Mouse (Mus musculus) midbrain, embryonic 14.5 days (tissue): ENCODE data around the gene 1110051M20Rik. TPM values are rescaled to one million over a fixed set of nuclear protein-coding genes. Genes with fewer than 3 reads are reported as not detected.
A peak's percentile ranks its signal among the peaks of the same experiment; 100 is the strongest.

Experiments used
- ATAC-seq: fragments of 200-750 bp; cut with Nextera tagmentation; 2 replicates; pipeline ENCODE4 v1.8.0; 2017; ENCODE audit warnings: moderate number of reproducible peaks, moderate library complexity; ENCODE audit not compliant: low FRiP score, low TSS enrichment
- DNase-seq: peaks from one replicate; pipeline ENCODE4 v3.0.0-alpha.2; 2015
- H3K27ac ChIP-seq: fragments of 300-500 bp; sonication (generic); replicated peaks from 2 replicates; pipeline ENCODE4 v1.5.1; 2014; ENCODE audit warnings: mild to moderate bottlenecking, low read depth, low read length, moderate library complexity
- H3K27me3 ChIP-seq: fragments of 300-500 bp; sonication (generic); 2 replicates; pipeline ENCODE4 v1.6.1; 2014; ENCODE audit warnings: low read length, control low read depth, mixed read lengths; ENCODE audit not compliant: control insufficient read depth, insufficient read depth
- H3K36me3 ChIP-seq: fragments of 300-500 bp; sonication (generic); 2 replicates; pipeline ENCODE4 v1.6.1; 2014; ENCODE audit warnings: low read length, control low read depth; ENCODE audit not compliant: control insufficient read depth, insufficient read depth
- H3K4me1 ChIP-seq: fragments of 300-500 bp; sonication (generic); 2 replicates; pipeline ENCODE4 v1.6.1; 2014; ENCODE audit warnings: mild to moderate bottlenecking, antibody characterized with exemption, low read length, control low read depth; ENCODE audit not compliant: control insufficient read depth, insufficient read depth
- H3K4me2 ChIP-seq: fragments of 300-500 bp; sonication (generic); 2 replicates; pipeline ENCODE4 v1.6.1; 2014; ENCODE audit warnings: mild to moderate bottlenecking, low read length, moderate library complexity
- H3K4me3 ChIP-seq: fragments of 300-500 bp; sonication (generic); replicated peaks from 2 replicates; pipeline ENCODE4 v1.5.1; 2014; ENCODE audit warnings: low read depth, low read length
- H3K9ac ChIP-seq: fragments of 300-500 bp; sonication (generic); replicated peaks from 2 replicates; pipeline ENCODE4 v1.6.1; 2014; ENCODE audit warnings: mild to moderate bottlenecking, low read length, moderate library complexity
- H3K9me3 ChIP-seq: fragments of 300-500 bp; sonication (generic); 2 replicates; pipeline ENCODE4 v1.6.1; 2016; ENCODE audit warnings: low read length, control low read depth, mixed read lengths; ENCODE audit not compliant: control insufficient read depth
- WGBS: fragments of 180-500 bp; shearing (Covaris S2); extraction: QIAGEN DNeasy Blood & Tissue Kit; methylation state at CpG from one replicate; pipeline ENCODE4 v1.1.7; 2014; 5-methylcytosine and 5-hydroxymethylcytosine counted together
- polyA plus RNA-seq: library from polyadenylated mRNA; unstranded; fragments of >200 nt; fragmentation: Nextera tagmentation; extraction: Ambion mirVana; gene quantifications from 2 replicates; pipeline ENCODE4 v1.2.1, GENCODE M21; 2014

1110051M20Rik gene
- polyA plus RNA-seq, 1 experiment from 2014 or later: 175 TPM

DNA sequence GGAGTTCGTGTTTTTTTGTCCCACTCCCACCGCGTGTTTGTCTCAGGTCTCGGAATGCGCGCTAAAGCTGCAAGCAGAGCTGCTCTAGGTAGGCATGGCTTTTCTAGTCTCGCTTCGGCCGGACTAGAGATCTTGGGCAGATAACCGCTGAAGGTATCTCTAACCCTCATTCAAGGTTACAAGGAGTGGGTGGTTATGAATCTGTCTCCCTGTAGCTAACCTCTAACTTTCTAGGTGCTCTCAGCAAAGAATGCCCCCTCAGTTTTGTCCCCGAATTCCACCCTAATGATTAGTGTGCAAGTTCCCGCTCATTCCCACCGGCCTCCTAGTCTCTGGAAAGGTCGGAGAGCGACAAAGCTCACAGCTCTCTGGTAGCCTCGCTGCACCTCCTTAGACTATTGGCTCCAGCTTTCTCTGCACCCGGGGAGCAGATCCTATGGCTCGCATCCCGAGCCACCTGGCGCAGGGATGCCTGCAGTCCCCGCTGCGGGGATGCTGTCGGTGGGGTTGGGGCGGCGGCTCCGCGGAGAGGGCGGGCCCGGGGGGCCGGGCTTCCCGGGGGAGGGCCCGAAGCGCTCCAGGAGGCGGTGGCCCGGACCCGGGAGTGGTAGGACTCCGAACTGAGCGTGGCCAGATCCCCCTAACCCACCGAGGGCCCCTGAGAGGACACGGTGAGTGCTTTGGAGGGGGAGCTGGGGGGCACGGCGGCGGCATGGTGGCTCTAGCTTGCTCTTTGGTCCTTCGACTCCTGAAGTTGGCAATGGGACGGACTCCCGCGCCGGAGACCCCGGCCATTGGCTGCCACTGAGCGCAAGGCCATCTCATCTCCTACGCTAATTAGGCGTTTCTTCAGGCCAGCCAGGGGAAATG, 188.0 kb downstream of the 1110051M20Rik start:
- Histone ChIP-seq H3K4me3 (peak overlapping the region; percentile 50), H3K36me3 (no peaks in the 10 kb centered on the region), H3K4me1 (peaks cover 23% of the 10 kb centered on the region), H3K27ac (no peak overlapping the region), H3K9me3 (no peaks in the 10 kb centered on the region), H3K27me3 (peaks cover 10% of the 10 kb centered on the region; the same call in 1 of the 2 replicates), H3K4me2 (peak overlapping the region; percentile 99), H3K9ac (peak overlapping the region; percentile 56)
- DNase-seq (peak; percentile 60), ATAC-seq (peak; percentile 57)
- WGBS: under 1% methylated on average over 52 of the region's 52 CpGs

DNA sequence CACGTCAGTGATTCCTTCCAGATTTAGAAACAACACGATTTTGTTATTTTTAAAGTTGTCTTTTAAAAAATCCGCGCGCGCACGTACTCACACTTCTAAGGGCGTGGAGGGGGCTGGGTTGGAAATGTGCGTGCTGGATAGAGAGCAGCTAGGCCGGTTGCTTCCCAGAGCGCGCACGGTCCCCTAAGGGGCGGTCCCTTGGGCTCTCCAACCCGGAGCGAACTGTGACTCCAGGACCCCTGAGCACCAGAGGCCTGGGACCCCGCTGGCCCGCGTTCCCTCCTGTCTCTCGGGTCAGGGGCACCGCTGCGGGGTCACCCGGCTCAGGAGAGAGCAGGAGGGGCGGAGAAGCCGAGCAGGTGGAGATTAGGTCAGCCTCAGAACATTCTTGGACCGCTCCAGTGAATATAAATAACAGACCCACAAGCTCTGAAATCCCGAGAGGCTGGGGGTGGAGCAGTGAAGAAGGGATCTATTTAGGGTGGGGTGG, 188.8 kb downstream of the 1110051M20Rik start, which contains the start of gene Pacsin3:
TSS of gene Pacsin3 (plus strand) at position 294 of the 490 bp plus-strand sequence.
- Histone ChIP-seq H3K9ac (peak within 1 kb of the TSS; percentile 56), H3K27ac (no peak within 1 kb of the TSS), H3K36me3 (no peaks in the 10 kb centered on the region), H3K4me1 (peaks cover 23% of the 10 kb centered on the region), H3K27me3 (peaks cover 10% of the 10 kb centered on the region; the same call in 1 of the 2 replicates), H3K4me3 (peak within 1 kb of the TSS; percentile 50), H3K9me3 (no peaks in the 10 kb centered on the region), H3K4me2 (peak within 1 kb of the TSS; percentile 99)
- ATAC-seq: peak; percentile 11; the same call in 1 of the 2 replicates
- DNase-seq: peak; percentile 55
- WGBS: 1% methylated on average over 27 of the region's 27 CpGs

DNA sequence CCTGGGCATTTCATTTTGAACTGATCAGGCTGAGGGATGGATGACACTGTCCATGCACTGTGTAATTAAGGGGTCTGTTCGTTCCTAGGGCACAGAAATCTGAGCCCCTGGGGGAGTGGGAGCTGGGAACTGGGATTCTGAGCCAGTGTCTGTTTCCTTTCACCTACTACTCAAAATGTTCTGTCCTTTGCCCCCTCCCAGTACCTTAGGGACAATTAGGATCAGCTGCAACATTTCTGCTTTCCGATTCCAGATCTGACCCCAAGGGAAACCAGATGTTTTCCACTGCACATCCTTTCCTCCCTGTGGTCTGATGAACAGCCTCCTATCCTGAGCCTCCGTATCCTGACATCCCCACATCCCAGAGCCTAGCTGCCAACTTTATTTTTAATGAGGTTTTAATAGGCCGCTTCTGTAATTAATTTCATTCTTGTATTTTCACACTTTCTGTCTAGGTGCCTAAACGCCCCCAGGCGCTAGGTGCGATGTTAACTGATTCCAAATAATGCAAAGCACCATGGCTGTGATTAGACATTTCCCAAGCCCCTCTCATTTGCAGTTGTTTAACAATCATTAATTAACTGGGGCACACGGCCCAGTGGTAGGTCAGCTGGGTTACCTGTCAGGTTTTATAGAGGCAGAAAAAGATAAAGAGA, 189.7 kb downstream of the 1110051M20Rik start:
- Histone ChIP-seq H3K9me3 (no peaks in the 10 kb centered on the region), H3K4me3 (no peak overlapping the region), H3K36me3 (no peaks in the 10 kb centered on the region), H3K27me3 (peaks cover 10% of the 10 kb centered on the region; the same call in 1 of the 2 replicates), H3K4me2 (no peak overlapping the region), H3K9ac (no peak overlapping the region), H3K27ac (no peak overlapping the region), H3K4me1 (peaks cover 23% of the 10 kb centered on the region)
- 32% methylated on average over 8 of the region's 8 CpGs for WGBS
- DNase-seq: peak; percentile 38
- no peak for ATAC-seq

DNA sequence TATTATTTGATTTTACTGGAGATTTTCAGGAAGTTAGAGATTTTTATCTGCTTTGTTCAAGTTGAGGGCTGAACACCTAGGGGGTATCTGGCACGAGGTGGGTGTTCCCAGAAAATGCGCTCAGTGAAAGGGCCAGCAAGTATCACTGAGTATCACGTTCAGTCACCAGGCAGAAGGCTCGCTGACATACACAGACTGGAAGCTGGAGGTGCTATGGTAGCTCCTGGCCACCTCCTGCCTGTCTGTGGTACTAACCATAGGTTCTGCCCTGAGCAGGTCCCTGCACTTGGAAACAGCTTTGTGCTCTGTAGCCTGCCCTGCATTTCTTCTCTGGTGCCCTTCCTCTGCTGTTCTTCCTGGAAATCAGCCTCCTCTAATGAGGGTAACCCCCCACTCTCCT, 192.0 kb downstream of the 1110051M20Rik start:
- Histone ChIP-seq H3K4me1 (peaks cover 21% of the 10 kb centered on the region), H3K36me3 (no peaks in the 10 kb centered on the region), H3K27me3 (0 out of 2 replicates have a peak, but pooled peaks cover 7% of the 10 kb centered on the region), H3K27ac (no peak overlapping the region), H3K9me3 (no peaks in the 10 kb centered on the region), H3K9ac (no peak overlapping the region), H3K4me3 (no peak overlapping the region), H3K4me2 (no peak overlapping the region)
- DNase-seq: no peak
- 59% methylated on average over 4 of the region's 4 CpGs for WGBS
- no peak for ATAC-seq

DNA sequence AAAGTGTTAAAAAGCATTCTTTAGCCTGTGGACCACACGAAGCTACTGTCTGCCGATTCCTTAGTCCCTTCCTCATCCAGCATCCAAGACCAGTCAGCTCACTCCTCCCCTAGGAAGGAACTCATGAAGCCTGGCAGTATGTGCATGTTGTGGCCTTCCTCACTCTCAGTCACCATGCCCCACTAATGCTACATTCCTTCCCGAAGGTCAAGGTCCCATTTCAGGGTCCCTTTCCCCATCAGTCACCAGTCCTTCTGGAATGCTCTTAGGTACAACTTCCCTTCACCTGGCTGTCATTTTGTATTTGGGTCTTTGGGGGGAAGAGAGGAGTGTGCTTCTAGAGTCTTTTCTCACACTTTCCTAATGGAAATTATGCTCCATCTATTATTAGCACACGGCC, 192.5 kb downstream of the 1110051M20Rik start:
- 0 out of 2 replicates have a peak, but pooled peaks cover 6% of the 10 kb centered on the region for H3K27me3 ChIP-seq
- H3K4me1 ChIP-seq: peaks cover 16% of the 10 kb centered on the region
- H3K36me3 ChIP-seq: no peaks in the 10 kb centered on the region
- no peak for DNase-seq
- no peak overlapping the region for H3K4me3 ChIP-seq
- no peak overlapping the region for H3K4me2 ChIP-seq
- WGBS: 82% methylated on average over 4 of the region's 4 CpGs
- ATAC-seq: no peak
- no peak overlapping the region for H3K27ac ChIP-seq
- no peak overlapping the region for H3K9ac ChIP-seq
- no peaks in the 10 kb centered on the region for H3K9me3 ChIP-seq

DNA sequence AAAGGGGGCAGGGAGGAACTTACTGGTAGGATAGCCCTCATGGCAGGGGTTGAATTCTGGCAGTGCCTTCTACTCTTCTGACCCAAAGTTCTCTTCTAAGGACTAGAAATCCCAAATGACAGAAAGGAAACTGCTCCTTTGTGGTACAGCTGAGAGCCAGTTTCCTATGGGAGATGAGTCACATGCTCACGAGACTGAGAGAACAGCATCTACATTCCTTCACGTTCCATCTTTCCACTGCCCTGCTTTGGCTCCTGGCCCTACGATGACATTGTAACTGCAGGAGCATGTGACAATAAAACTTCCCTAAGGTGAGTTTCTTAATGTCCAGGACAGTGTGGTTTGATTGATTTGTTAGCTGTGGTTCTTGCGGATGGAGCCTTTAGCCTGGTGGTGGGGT, 196.1 kb downstream of the 1110051M20Rik start:
- Histone ChIP-seq H3K36me3 (no peaks in the 10 kb centered on the region), H3K27ac (no peak overlapping the region), H3K9me3 (no peaks in the 10 kb centered on the region), H3K4me3 (no peak overlapping the region), H3K4me1 (no peaks in the 10 kb centered on the region), H3K9ac (no peak overlapping the region), H3K4me2 (no peak overlapping the region), H3K27me3 (no peaks in the 10 kb centered on the region)
- no peak for DNase-seq
- no peak for ATAC-seq
- 92% methylated on average over 4 of the region's 4 CpGs for WGBS

DNA sequence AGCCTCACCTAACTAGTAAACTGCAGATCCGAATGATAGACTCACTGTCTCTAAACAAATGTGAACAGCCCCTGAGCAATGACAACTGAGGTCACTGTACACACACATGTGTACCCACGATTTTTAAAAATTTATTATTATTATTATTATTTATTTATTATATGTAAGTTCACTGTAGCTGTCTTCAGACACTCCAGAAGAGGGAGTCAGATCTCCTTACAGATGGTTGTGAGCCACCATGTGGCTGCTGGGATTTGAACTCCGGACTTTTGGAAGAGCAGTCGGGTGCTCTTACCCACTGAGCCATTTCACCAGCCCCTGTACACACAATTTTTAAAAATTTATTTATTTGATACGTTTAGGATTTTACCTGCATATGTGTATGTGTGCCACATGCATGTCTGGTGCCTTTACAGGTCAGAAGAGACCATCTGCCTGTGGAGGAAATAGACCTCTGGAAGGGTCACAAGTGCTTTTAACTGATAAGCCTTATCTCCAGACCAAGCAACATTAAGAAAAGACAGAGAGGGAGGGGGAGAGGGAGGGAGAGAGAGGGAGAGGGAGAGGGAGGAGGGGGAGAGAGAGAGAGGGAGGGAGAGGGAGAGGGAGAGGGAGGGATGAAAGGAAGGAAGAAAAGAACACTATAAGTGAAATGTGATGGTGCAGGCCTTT, 199.8 kb downstream of the 1110051M20Rik start:
- Histone ChIP-seq H3K36me3 (no peaks in the 10 kb centered on the region), H3K4me2 (no peak overlapping the region), H3K9ac (no peak overlapping the region), H3K27me3 (no peaks in the 10 kb centered on the region), H3K27ac (no peak overlapping the region), H3K9me3 (no peaks in the 10 kb centered on the region), H3K4me1 (no peaks in the 10 kb centered on the region), H3K4me3 (no peak overlapping the region)
- no peak for ATAC-seq
- 84% methylated on average over 5 of the region's 5 CpGs for WGBS
- no peak for DNase-seq

DNA sequence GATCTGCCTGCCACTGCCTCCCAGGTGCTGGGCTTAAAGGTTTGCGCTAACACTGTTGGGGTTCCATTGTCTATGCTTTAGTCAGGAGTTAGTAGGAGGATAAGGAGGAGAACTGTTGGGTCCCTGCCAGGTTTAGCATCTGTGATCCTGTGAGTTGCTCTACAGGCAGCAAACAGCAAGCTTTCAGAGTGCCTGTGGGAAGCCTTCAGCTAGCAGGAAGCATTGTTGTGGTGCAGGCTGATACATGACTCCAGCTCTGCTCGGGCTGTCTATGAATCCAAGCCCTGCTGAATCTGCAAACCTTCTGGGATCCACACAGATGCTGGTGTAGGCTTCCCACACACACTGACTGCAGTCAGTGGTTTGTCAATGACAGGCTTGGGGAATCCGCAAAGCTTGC, 201.1 kb downstream of the 1110051M20Rik start:
- Histone ChIP-seq H3K27me3 (no peaks in the 10 kb centered on the region), H3K36me3 (no peaks in the 10 kb centered on the region), H3K4me1 (no peaks in the 10 kb centered on the region), H3K4me3 (no peak overlapping the region), H3K9ac (no peak overlapping the region), H3K27ac (no peak overlapping the region), H3K9me3 (no peaks in the 10 kb centered on the region), H3K4me2 (no peak overlapping the region)
- WGBS: 56% methylated on average over 3 of the region's 3 CpGs
- DNase-seq (peak; percentile 19), ATAC-seq (no peak)
